8 mouse cellular contexts compared by ENCODE assay signal in genomic region chr2:5063299-5064205, GRCm38 (mm10). TPM values are rescaled to one million over a fixed set of nuclear protein-coding genes. Genes with fewer than 3 reads are reported as not detected.
DNase-seq lines count a peak whose midpoint lies in the region; ATAC-seq and TF ChIP-seq lines count a peak whose summit lies in the region.

Gene Optn (minus strand): TSS chr2:5064051.

- H3K27me3 ChIP-seq in heart, embryonic 13.5 days (replicated peaks), result no peaks in the 10 kb centered on the region
- H3K27me3 ChIP-seq in liver, embryonic 11.5 days (replicated peaks; ENCODE audit: control insufficient read depth, insufficient read depth, low read length), result no peaks in the 10 kb centered on the region
- no peaks in the 10 kb centered on the region for H3K27me3 ChIP-seq in myocyte (ENCODE audit: control insufficient read depth, insufficient read depth, insufficient read length)

- TF ChIP-seq POLR2A in myocyte (IDR thresholded peaks at IDR 0.05; ENCODE audit: insufficient read length, low read depth), result peak; percentile 89

- H3ac ChIP-seq in myocyte (ENCODE audit: control insufficient read depth, insufficient read length), result peak within 1 kb of the TSS; percentile 31

- peak within 1 kb of the TSS; percentile 93 for H3K4me2 ChIP-seq in heart, embryonic 13.5 days
- peak within 1 kb of the TSS; percentile 88 for H3K4me2 ChIP-seq in liver, embryonic 11.5 days
- peak within 1 kb of the TSS; percentile 71 for H3K4me2 ChIP-seq in myocyte (ENCODE audit: low read depth)

- peak; percentile 87 for ATAC-seq in erythroid progenitor cell, adult 5-6 weeks (replicated peaks; ENCODE audit: low FRiP score, poor library complexity, severe bottlenecking)
- peak; percentile 88 for ATAC-seq in heart, embryonic 13.5 days (ENCODE audit: extremely low read depth, insufficient number of reproducible peaks, low FRiP score, low TSS enrichment)
- ATAC-seq in liver, embryonic 11.5 days (replicated peaks; ENCODE audit: low FRiP score), result peak; percentile 90

- peaks cover 8% of the 10 kb centered on the region for H3K4me1 ChIP-seq in brown adipose tissue, adult 24 weeks (ENCODE audit: control insufficient read depth, insufficient read depth, insufficient read length, low read length)
- peaks cover 17% of the 10 kb centered on the region for H3K4me1 ChIP-seq in heart, embryonic 13.5 days
- peaks cover 13% of the 10 kb centered on the region for H3K4me1 ChIP-seq in liver, embryonic 11.5 days (replicated peaks; ENCODE audit: control insufficient read depth, insufficient read depth, low read length)

- H3K4me3 ChIP-seq in brown adipose tissue, adult 24 weeks (ENCODE audit: insufficient read depth, low read depth, low read length), result peak within 1 kb of the TSS; percentile 69
- peak within 1 kb of the TSS; percentile 74 for H3K4me3 ChIP-seq in heart, embryonic 13.5 days
- H3K4me3 ChIP-seq in liver, embryonic 11.5 days (ENCODE audit: low read depth, low read length), result peak within 1 kb of the TSS; percentile 77
- H3K4me3 ChIP-seq in myocyte, result peak within 1 kb of the TSS; percentile 54

- peak; percentile 65 to 66 for DNase-seq in B cell, adult 2 months
- peak; percentile 94 for DNase-seq in kidney, postnatal 10 days
- DNase-seq in liver, embryonic 11.5 days (ENCODE audit: low spot score), result peak; percentile 90
- peak; percentile 92 to 96 for DNase-seq in spleen, postnatal 4 days (ENCODE audit: low spot score in 2 of 2)

- no peaks in the 10 kb centered on the region for H3K36me3 ChIP-seq in heart, embryonic 13.5 days
- no peaks in the 10 kb centered on the region for H3K36me3 ChIP-seq in liver, embryonic 11.5 days (ENCODE audit: control insufficient read depth, insufficient read depth, low read length)
- no peaks in the 10 kb centered on the region for H3K36me3 ChIP-seq in myocyte (ENCODE audit: control insufficient read depth, insufficient read depth)

- peak within 1 kb of the TSS; percentile 97 for H3K27ac ChIP-seq in brown adipose tissue, adult 24 weeks (replicated peaks; ENCODE audit: low read depth, low read length)
- H3K27ac ChIP-seq in heart, embryonic 13.5 days (replicated peaks), result peak within 1 kb of the TSS; percentile 68; the same call in 1 of the 2 replicates
- H3K27ac ChIP-seq in liver, embryonic 11.5 days (ENCODE audit: low read depth, low read length), result peak within 1 kb of the TSS; percentile 8; the same call in 1 of the 2 replicates

- H3K9ac ChIP-seq in heart, embryonic 13.5 days, result peak within 1 kb of the TSS; percentile 87
- H3K9ac ChIP-seq in liver, embryonic 11.5 days (ENCODE audit: low read depth, low read length), result peak within 1 kb of the TSS; percentile 70

- WGBS in heart, embryonic 13.5 days, result 2% methylated on average over 63 of the region's 63 CpGs
- WGBS in liver, embryonic 11.5 days, result 2% methylated on average over 63 of the region's 63 CpGs

- H3K9me3 ChIP-seq in heart, embryonic 13.5 days, result no peaks in the 10 kb centered on the region
- no peaks in the 10 kb centered on the region for H3K9me3 ChIP-seq in liver, embryonic 11.5 days (ENCODE audit: control insufficient read depth, low read length)

- no peaks in the 10 kb centered on the region for H3K79me2 ChIP-seq in myocyte (ENCODE audit: control insufficient read depth, insufficient read depth)

TF ChIP-seq in myocyte, 11 proteins besides CTCF, POLR2A, EP300 and RAD21:
- TF ChIP-seq USF1 (IDR thresholded peaks at IDR 0.05; ENCODE audit: low read depth), result no peak
- TF ChIP-seq POLR2AphosphoS2 (IDR thresholded peaks at IDR 0.05; ENCODE audit: insufficient read length, low read depth), result peak; percentile 59
- peak; percentile 38 for TF ChIP-seq TCF3 (IDR thresholded peaks at IDR 0.05; ENCODE audit: insufficient read length, low read depth)
- TF ChIP-seq MYOD1 (IDR thresholded peaks at IDR 0.05; ENCODE audit: control insufficient read depth in 1 of 3, insufficient read length in 2 of 3, low read depth in 2 of 3), result peak in 2 of 3 experiments; percentile 33 to 75
- TF ChIP-seq MYOG (IDR thresholded peaks at IDR 0.05; ENCODE audit: control insufficient read depth in 1 of 3, insufficient read depth in 1 of 3, insufficient read length in 2 of 3, low read depth in 2 of 3), result peak in 2 of 3 experiments; percentile 67 to 77
- no peak for TF ChIP-seq E2F4 (IDR thresholded peaks at IDR 0.05; ENCODE audit: insufficient read depth)

RNA-seq across cellular contexts. Expression of gene Optn, which starts in this region (rescaled TPM):
- polyA plus RNA-seq in brown adipose tissue, adult 24 weeks (2012; ENCODE audit: insufficient read depth, insufficient read length, missing spikeins), result 87.1 and 96.4 TPM in 2 replicates
- 112 and 113 TPM in 2 replicates for total RNA-seq in erythroid progenitor cell, adult 5-6 weeks (2015; ENCODE audit: low replicate concordance)
- total RNA-seq in erythroid progenitor cell, adult 5-6 weeks (2017; ENCODE audit: low replicate concordance), result 325 and 377 TPM in 2 replicates
- polyA plus RNA-seq in heart, embryonic 13.5 days (2015; fragmentation: Nextera tagmentation; extraction: Ambion mirVana), result 13.0 TPM in 2 replicates
- polyA plus RNA-seq in liver, embryonic 11.5 days (2014; fragmentation: Nextera tagmentation; extraction: Ambion mirVana), result 18.7 and 21.8 TPM in 2 replicates
- polyA plus RNA-seq in myocyte (2012; fragmentation: generic; extraction: Trizol), result 11.2 TPM

Comparison
In these comparisons a context has a peak if more than half of its experiments do, and no peak if none do; other contexts are left out.
1. Peak in every context shown above with its lines: DNase-seq, ATAC-seq, H3K4me3 ChIP-seq and H3K27ac ChIP-seq.
2. H3K27ac ChIP-seq: peak in every context shown above with its lines; median percentile 97 in brown adipose tissue, adult 24 weeks; 68 in heart, embryonic 13.5 days; 8 in liver, embryonic 11.5 days.